In the genomic region with DNA sequence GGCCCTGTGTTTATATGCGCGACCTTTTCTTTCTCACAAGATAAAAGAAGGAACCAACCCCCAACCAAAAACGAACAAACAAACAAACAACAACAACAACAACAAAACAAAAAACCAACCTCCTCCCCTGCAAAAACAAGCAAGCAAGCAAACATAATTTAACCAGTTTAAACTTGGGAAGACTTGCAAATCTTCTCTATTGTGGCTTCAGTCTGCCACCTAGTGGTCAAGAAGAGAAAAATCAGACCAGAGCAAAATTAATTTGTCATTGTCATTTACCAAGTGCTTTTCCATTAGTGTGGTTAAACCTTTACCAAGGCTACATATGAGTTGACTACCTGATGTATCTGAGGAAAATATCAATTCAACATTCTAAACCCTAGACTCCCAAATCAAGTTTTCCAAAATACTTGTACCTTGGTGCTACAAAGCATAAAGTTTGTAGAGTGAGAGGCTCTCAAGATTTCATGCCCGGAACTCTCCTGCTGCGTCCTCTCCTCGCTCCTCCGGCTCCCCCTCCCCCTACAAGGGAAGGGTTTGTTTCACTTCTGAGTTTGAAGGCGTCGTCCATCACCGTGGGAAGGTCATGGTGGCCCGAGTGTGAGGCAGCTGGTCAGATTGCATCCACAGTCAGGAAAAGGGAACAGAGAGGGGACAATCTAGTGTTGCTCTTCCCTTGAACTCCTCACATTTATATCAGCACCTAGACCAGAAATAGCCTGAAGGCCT, we compare ENCODE assay signal across 9 mouse cellular contexts. TPM values are rescaled to one million over a fixed set of nuclear protein-coding genes. Genes with fewer than 3 reads are reported as not detected.
DNase-seq lines count a peak whose midpoint lies in the region; ATAC-seq lines count a peak whose summit lies in the region.
"Had no signal": no experiment of that assay in that cellular context is flagged by ENCODE, and none has a peak within 500 bp of the region (broad histone marks: within the 10 kb centered on the region; RNA-seq: fewer than 3 reads in every experiment).

No protein-coding gene starts in this region.

- H3K4me3 ChIP-seq in hindbrain, embryonic 15.5 days = no peak overlapping the region

- H3K4me2 ChIP-seq in hindbrain, embryonic 15.5 days = peak overlapping the region; percentile 16; the same call in 1 of the 2 replicates

- no peaks in the 10 kb centered on the region for H3K9me3 ChIP-seq in hindbrain, embryonic 15.5 days

- no peak overlapping the region for H3K27ac ChIP-seq in hindbrain, embryonic 15.5 days (replicated peaks)

- H3K4me1 ChIP-seq in hindbrain, embryonic 15.5 days (replicated peaks) = no peaks in the 10 kb centered on the region

- H3K9ac ChIP-seq in hindbrain, embryonic 15.5 days = no peak overlapping the region

- no peaks in the 10 kb centered on the region for H3K27me3 ChIP-seq in hindbrain, embryonic 15.5 days

- 21% methylated on average over 11 of the region's 11 CpGs for WGBS in hindbrain, embryonic 15.5 days

- DNase-seq in gastrocnemius, adult 18-20 months (ENCODE audit: low spot score) = peak; percentile 13
- no peak for DNase-seq in gastrocnemius, postnatal 4 days (ENCODE audit: low spot score in 2 of 2)
- DNase-seq in 3134 (ENCODE audit: extremely low read depth, insufficient read length, low spot score) = peak; percentile 60
- DNase-seq in ZHBTc4 (ENCODE audit: low read depth, low spot score) = peak; percentile 67
- peak; percentile 83 for DNase-seq in naive thymus-derived CD4-positive, alpha-beta T cell, adult 2 months (ENCODE audit: low read depth)
- DNase-seq in right cerebral cortex, postnatal 10 days (ENCODE audit: low spot score in 2 of 2) = no peak
- DNase-seq in cerebellum, adult 9-11 months = no peak

- no peaks in the 10 kb centered on the region for H3K36me3 ChIP-seq in hindbrain, embryonic 15.5 days

- ATAC-seq in hindbrain, embryonic 15.5 days (ENCODE audit: low FRiP score, low read depth) = no peak

RNA-seq across cellular contexts. Expression of a gene that starts 8.0 kb away (rescaled TPM):
- 1 to 10 TPM; 7.1 to 7.5 TPM for total RNA-seq in gastrocnemius, adult 18-20 months (2021)
- 10 to 100 TPM; 16.2 to 16.4 TPM for total RNA-seq in gastrocnemius, postnatal 4 days (2021)
- polyA plus RNA-seq in hindbrain, embryonic 15.5 days (2015; fragmentation: Nextera tagmentation; extraction: Ambion mirVana) = 40.6 and 50.6 TPM in 2 replicates

RNA-seq across cellular contexts. Expression of a gene that starts 10.8 kb away (rescaled TPM):
- total RNA-seq in gastrocnemius, adult 18-20 months (2021) = 10 to 100 TPM; 10.9 to 32.0 TPM
- 10 to 100 TPM; 35.8 to 82.7 TPM for total RNA-seq in gastrocnemius, postnatal 4 days (2021)
- not detected in 2 replicates for polyA plus RNA-seq in hindbrain, embryonic 15.5 days (2015; fragmentation: Nextera tagmentation; extraction: Ambion mirVana)
- total RNA-seq: layer of hippocampus, postnatal 14 days had no signal

RNA-seq across cellular contexts. Expression of a gene that starts 28.3 kb away (rescaled TPM):
- total RNA-seq in gastrocnemius, adult 18-20 months (2021) = 100 to 1,000 TPM; 405 to 416 TPM
- 100 to 1,000 TPM; 274 to 300 TPM for total RNA-seq in gastrocnemius, postnatal 4 days (2021)
- polyA plus RNA-seq in hindbrain, embryonic 15.5 days (2015; fragmentation: Nextera tagmentation; extraction: Ambion mirVana) = 323 and 324 TPM in 2 replicates

Comparison
In these comparisons a context has a peak if more than half of its experiments do, and no peak if none do; other contexts are left out.
1. DNase-seq: peak in gastrocnemius, adult 18-20 months (single experiment), 3134 (single experiment), ZHBTc4 (single experiment) and naive thymus-derived CD4-positive, alpha-beta T cell, adult 2 months (single experiment); none in gastrocnemius, postnatal 4 days (0 of 2), right cerebral cortex, postnatal 10 days (0 of 2) and cerebellum, adult 9-11 months (single experiment).